Mouse (Mus musculus): ENCODE measurements at regions not wholly inside any gene's neighbourhood (a gene's known extent, or its start where the extent isn't known, plus 50 kb on each side); places are given as distances from the start of the nearest gene placed in this dataset.

GRCm38 (mm10) chr1:73727781-73728180 is 396.5 kb downstream of the Tns1 start:
- ATAC-seq (ENCODE audit: extremely low read depth, insufficient number of reproducible peaks, low FRiP score, poor library complexity, severe bottlenecking) (no peak), DNase-seq (ENCODE audit: low spot score) (no peak)
- no peaks in the 10 kb centered on the region for H3K4me1 ChIP-seq (ENCODE audit: insufficient read depth, low read depth, low read length)
- H3K27me3 ChIP-seq (ENCODE audit: insufficient read depth, low read length): no peaks in the 10 kb centered on the region
- TF ChIP-seq TAL1 (conservative IDR thresholded peaks at IDR 0.05; ENCODE audit: low read depth, low read length) (no peak), CTCF (IDR thresholded peaks at IDR 0.05; ENCODE audit: low read depth, low read length) (no peak), POLR2AphosphoS5 (IDR thresholded peaks at IDR 0.05; ENCODE audit: insufficient replicate concordance, low read depth, low read length) (no peak), GATA2 (IDR thresholded peaks at IDR 0.05; ENCODE audit: borderline replicate concordance, low read depth, low read length) (no peak), GATA1 (IDR thresholded peaks at IDR 0.05; ENCODE audit: borderline replicate concordance, low read length) (no peak)
- H3K4me3 ChIP-seq (ENCODE audit: low read depth, low read length): no peak overlapping the region
- no peaks in the 10 kb centered on the region for H3K36me3 ChIP-seq (replicated peaks)
- H3K9me3 ChIP-seq (replicated peaks): no peaks in the 10 kb centered on the region

GRCm38 (mm10) chr1:73726658-73727057 is 397.6 kb downstream of the Tns1 start:
- ATAC-seq (ENCODE audit: extremely low read depth, insufficient number of reproducible peaks, low FRiP score, poor library complexity, severe bottlenecking): no peak
- no peak for DNase-seq (ENCODE audit: low spot score)
- Histone ChIP-seq H3K36me3 (replicated peaks) (no peaks in the 10 kb centered on the region), H3K4me3 (ENCODE audit: low read depth, low read length) (no peak overlapping the region), H3K4me1 (ENCODE audit: insufficient read depth, low read depth, low read length) (no peaks in the 10 kb centered on the region), H3K27me3 (ENCODE audit: insufficient read depth, low read length) (no peaks in the 10 kb centered on the region), H3K9me3 (replicated peaks) (no peaks in the 10 kb centered on the region)
- no peak for TF ChIP-seq CTCF (IDR thresholded peaks at IDR 0.05; ENCODE audit: low read depth, low read length)
- no peak for TF ChIP-seq GATA2 (IDR thresholded peaks at IDR 0.05; ENCODE audit: borderline replicate concordance, low read depth, low read length)
- no peak for TF ChIP-seq GATA1 (IDR thresholded peaks at IDR 0.05; ENCODE audit: borderline replicate concordance, low read length)
- no peak for TF ChIP-seq POLR2AphosphoS5 (IDR thresholded peaks at IDR 0.05; ENCODE audit: insufficient replicate concordance, low read depth, low read length)
- TF ChIP-seq TAL1 (conservative IDR thresholded peaks at IDR 0.05; ENCODE audit: low read depth, low read length): no peak

- no peak for ATAC-seq (ENCODE audit: extremely low read depth, insufficient number of reproducible peaks, low FRiP score, poor library complexity, severe bottlenecking)
- no peak overlapping the region for H3K4me3 ChIP-seq (ENCODE audit: low read depth, low read length)
- TF ChIP-seq POLR2AphosphoS5 (IDR thresholded peaks at IDR 0.05; ENCODE audit: insufficient replicate concordance, low read depth, low read length) (no peak), GATA1 (IDR thresholded peaks at IDR 0.05; ENCODE audit: borderline replicate concordance, low read length) (no peak), CTCF (IDR thresholded peaks at IDR 0.05; ENCODE audit: low read depth, low read length) (no peak), TAL1 (conservative IDR thresholded peaks at IDR 0.05; ENCODE audit: low read depth, low read length) (no peak), GATA2 (IDR thresholded peaks at IDR 0.05; ENCODE audit: borderline replicate concordance, low read depth, low read length) (no peak)
- DNase-seq (ENCODE audit: low spot score): no peak
- no peaks in the 10 kb centered on the region for H3K36me3 ChIP-seq (replicated peaks)
- no peaks in the 10 kb centered on the region for H3K9me3 ChIP-seq (replicated peaks)
- H3K4me1 ChIP-seq (ENCODE audit: insufficient read depth, low read depth, low read length): no peaks in the 10 kb centered on the region
- no peaks in the 10 kb centered on the region for H3K27me3 ChIP-seq (ENCODE audit: insufficient read depth, low read length)
Observed at GRCm38 (mm10) chr1:73725486-73725885, 398.8 kb downstream of the Tns1 start.

DNA sequence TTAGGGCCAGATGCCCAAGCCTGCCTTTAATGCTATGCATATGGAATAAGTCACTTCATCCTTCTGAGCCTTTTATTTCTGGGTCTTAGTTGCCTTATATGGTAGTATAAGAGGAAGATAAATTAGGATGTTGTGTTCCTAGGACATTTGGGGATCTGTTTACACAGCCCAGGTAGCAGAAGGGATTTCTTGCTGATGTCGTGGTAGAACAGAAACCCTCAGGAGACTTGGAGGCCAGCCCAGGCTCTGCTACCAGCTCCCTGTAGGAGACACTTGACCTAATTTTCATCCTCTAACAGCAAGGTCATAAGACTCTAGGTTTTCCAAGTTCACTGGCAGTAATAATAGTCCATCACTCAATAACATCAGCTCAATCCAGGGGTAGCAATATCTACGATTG is 399.7 kb downstream of the Tns1 start:
- ATAC-seq (ENCODE audit: extremely low read depth, insufficient number of reproducible peaks, low FRiP score, poor library complexity, severe bottlenecking) (no peak), DNase-seq (ENCODE audit: low spot score) (no peak)
- no peak overlapping the region for H3K4me3 ChIP-seq (ENCODE audit: low read depth, low read length)
- TF ChIP-seq TAL1 (conservative IDR thresholded peaks at IDR 0.05; ENCODE audit: low read depth, low read length) (no peak), GATA2 (IDR thresholded peaks at IDR 0.05; ENCODE audit: borderline replicate concordance, low read depth, low read length) (no peak), CTCF (IDR thresholded peaks at IDR 0.05; ENCODE audit: low read depth, low read length) (no peak), POLR2AphosphoS5 (IDR thresholded peaks at IDR 0.05; ENCODE audit: insufficient replicate concordance, low read depth, low read length) (no peak), GATA1 (IDR thresholded peaks at IDR 0.05; ENCODE audit: borderline replicate concordance, low read length) (no peak)
- no peaks in the 10 kb centered on the region for H3K27me3 ChIP-seq (ENCODE audit: insufficient read depth, low read length)
- H3K9me3 ChIP-seq (replicated peaks): no peaks in the 10 kb centered on the region
- H3K4me1 ChIP-seq (ENCODE audit: insufficient read depth, low read depth, low read length): no peaks in the 10 kb centered on the region
- no peaks in the 10 kb centered on the region for H3K36me3 ChIP-seq (replicated peaks)

- Histone ChIP-seq H3K4me1 (ENCODE audit: insufficient read depth, low read depth, low read length) (no peaks in the 10 kb centered on the region), H3K27me3 (ENCODE audit: insufficient read depth, low read length) (no peaks in the 10 kb centered on the region), H3K36me3 (replicated peaks) (no peaks in the 10 kb centered on the region), H3K4me3 (ENCODE audit: low read depth, low read length) (no peak overlapping the region), H3K9me3 (replicated peaks) (no peaks in the 10 kb centered on the region)
- DNase-seq (ENCODE audit: low spot score): no peak
- no peak for TF ChIP-seq GATA2 (IDR thresholded peaks at IDR 0.05; ENCODE audit: borderline replicate concordance, low read depth, low read length)
- no peak for TF ChIP-seq CTCF (IDR thresholded peaks at IDR 0.05; ENCODE audit: low read depth, low read length)
- TF ChIP-seq TAL1 (conservative IDR thresholded peaks at IDR 0.05; ENCODE audit: low read depth, low read length): no peak
- no peak for TF ChIP-seq POLR2AphosphoS5 (IDR thresholded peaks at IDR 0.05; ENCODE audit: insufficient replicate concordance, low read depth, low read length)
- TF ChIP-seq GATA1 (IDR thresholded peaks at IDR 0.05; ENCODE audit: borderline replicate concordance, low read length): no peak
- ATAC-seq (ENCODE audit: extremely low read depth, insufficient number of reproducible peaks, low FRiP score, poor library complexity, severe bottlenecking): no peak
Observed at GRCm38 (mm10) chr1:73721486-73722225, 402.6 kb downstream of the Tns1 start.

DNA sequence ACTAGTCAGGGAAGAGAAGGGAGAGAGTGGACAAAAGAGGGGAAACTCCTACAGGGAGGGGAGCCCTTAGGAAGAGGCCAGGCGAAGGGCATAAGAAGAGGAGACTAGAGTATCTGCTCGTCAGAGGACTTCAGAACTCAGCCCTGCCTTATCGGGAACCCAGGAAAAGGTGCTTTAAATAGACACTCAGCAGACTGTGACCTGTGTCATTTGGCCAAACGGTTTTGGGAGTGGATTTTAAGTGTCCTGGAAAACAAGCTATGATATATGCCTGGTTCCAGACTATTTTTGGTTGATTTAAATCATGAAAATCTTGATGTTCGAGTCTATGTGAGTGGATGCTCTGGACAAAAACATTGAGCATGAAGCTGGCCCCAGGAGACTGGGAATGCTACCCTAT is 405.8 kb downstream of the Tns1 start:
- H3K36me3 ChIP-seq (replicated peaks): no peaks in the 10 kb centered on the region
- H3K27me3 ChIP-seq (ENCODE audit: insufficient read depth, low read length): no peaks in the 10 kb centered on the region
- DNase-seq (ENCODE audit: low spot score) (no peak), ATAC-seq (ENCODE audit: extremely low read depth, insufficient number of reproducible peaks, low FRiP score, poor library complexity, severe bottlenecking) (no peak)
- TF ChIP-seq GATA1 (IDR thresholded peaks at IDR 0.05; ENCODE audit: borderline replicate concordance, low read length) (no peak), CTCF (IDR thresholded peaks at IDR 0.05; ENCODE audit: low read depth, low read length) (no peak), POLR2AphosphoS5 (IDR thresholded peaks at IDR 0.05; ENCODE audit: insufficient replicate concordance, low read depth, low read length) (no peak), GATA2 (IDR thresholded peaks at IDR 0.05; ENCODE audit: borderline replicate concordance, low read depth, low read length) (no peak), TAL1 (conservative IDR thresholded peaks at IDR 0.05; ENCODE audit: low read depth, low read length) (no peak)
- no peak overlapping the region for H3K4me3 ChIP-seq (ENCODE audit: low read depth, low read length)
- H3K9me3 ChIP-seq (replicated peaks): no peaks in the 10 kb centered on the region
- H3K4me1 ChIP-seq (ENCODE audit: insufficient read depth, low read depth, low read length): no peaks in the 10 kb centered on the region
